Mouse (Mus musculus) C2C12 (cell line): Measurements from ENCODE around the gene Arhgap6.

ENCODE experiments used
- CEBPB ChIP-seq: IDR thresholded peaks from one replicate; pipeline ENCODE4 v1.6.1; 2011; ENCODE audit warnings: low read depth, mild to moderate bottlenecking, control low read depth, moderate library complexity
- CTCF ChIP-seq: IDR thresholded peaks from one replicate; pipeline ENCODE4 v1.5.1; 2011; ENCODE audit not compliant: control insufficient read depth, insufficient read depth, insufficient read length
- USF1 ChIP-seq: IDR thresholded peaks from one replicate; pipeline ENCODE4 v1.6.1; 2011; ENCODE audit warnings: low read depth, mild to moderate bottlenecking, control low read depth, moderate library complexity

DNA sequence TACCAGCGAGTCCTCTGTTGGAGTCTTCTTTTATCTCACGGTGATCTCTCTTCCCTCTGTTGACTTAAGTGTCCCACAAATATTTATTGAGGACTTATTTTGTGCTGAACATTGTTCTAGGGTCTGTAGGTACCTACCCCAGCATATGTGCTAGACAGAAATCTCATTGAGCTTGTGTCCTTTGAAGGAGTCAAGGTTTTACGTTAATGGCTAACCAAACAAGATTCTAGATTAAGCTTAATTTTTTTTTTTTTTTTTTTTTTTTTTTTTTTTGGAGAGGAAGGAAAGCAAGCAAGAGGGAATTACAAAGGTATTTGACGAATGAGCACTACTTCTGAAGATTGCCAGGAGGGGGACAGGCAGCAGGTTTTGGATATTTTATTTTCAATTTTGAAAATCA lies 242.5 kb downstream of the Arhgap6 start:
- TF ChIP-seq CTCF = no peak
- TF ChIP-seq USF1 = no peak
- no peak for TF ChIP-seq CEBPB
